7 mouse cellular contexts compared by ENCODE assay signal in genomic region chr1:180269033-180269432, GRCm38 (mm10). TPM values are rescaled to one million over a fixed set of nuclear protein-coding genes. Genes with fewer than 3 reads are reported as not detected.
DNase-seq lines count a peak whose midpoint lies in the region; ATAC-seq and TF ChIP-seq lines count a peak whose summit lies in the region.

No protein-coding gene starts in this region.

- intact Hi-C loops in left cerebral cortex, postnatal 36 days (cut with DNase I), result loop anchor here (5.0 kb wide), 4 partner anchors 63 to 498 kb away; partner anchors contain the start of genes Itpkb and Parp1

- peaks cover 16% of the 10 kb centered on the region for H3K4me1 ChIP-seq in heart, embryonic 12.5 days (replicated peaks)
- 0 out of 2 replicates have a peak, but pooled peaks cover 2% of the 10 kb centered on the region for H3K4me1 ChIP-seq in lung, embryonic 14.5 days (ENCODE audit: insufficient read depth)
- no peaks in the 10 kb centered on the region for H3K4me1 ChIP-seq in lung, postnatal 0 days (ENCODE audit: insufficient read depth, low read depth, low read length)
- no peaks in the 10 kb centered on the region; the same call in 1 of the 2 replicates for H3K4me1 ChIP-seq in brown adipose tissue, adult 24 weeks (ENCODE audit: control insufficient read depth, insufficient read depth, insufficient read length, low read length)
- peaks cover 16% of the 10 kb centered on the region for H3K4me1 ChIP-seq in limb, embryonic 10.5 days

- H3K4me2 ChIP-seq in heart, embryonic 12.5 days, result no peak overlapping the region
- H3K4me2 ChIP-seq in lung, embryonic 14.5 days, result no peak overlapping the region
- no peak overlapping the region for H3K4me2 ChIP-seq in lung, postnatal 0 days (replicated peaks; ENCODE audit: low read depth, low read length)

- no peak overlapping the region for H3K4me3 ChIP-seq in heart, embryonic 12.5 days
- H3K4me3 ChIP-seq in lung, embryonic 14.5 days (ENCODE audit: low read depth, low read length), result no peak overlapping the region
- no peak overlapping the region for H3K4me3 ChIP-seq in lung, postnatal 0 days (ENCODE audit: low read depth, low read length)
- H3K4me3 ChIP-seq in brown adipose tissue, adult 24 weeks (ENCODE audit: insufficient read depth, low read depth, low read length), result no peak overlapping the region
- no peak overlapping the region for H3K4me3 ChIP-seq in limb, embryonic 10.5 days

- no peaks in the 10 kb centered on the region for H3K9me3 ChIP-seq in heart, embryonic 12.5 days (replicated peaks)
- H3K9me3 ChIP-seq in lung, embryonic 14.5 days (ENCODE audit: low read depth, low read length), result no peaks in the 10 kb centered on the region
- H3K9me3 ChIP-seq in lung, postnatal 0 days (ENCODE audit: low read length), result no peaks in the 10 kb centered on the region
- H3K9me3 ChIP-seq in limb, embryonic 10.5 days (replicated peaks), result no peaks in the 10 kb centered on the region

- H3K27me3 ChIP-seq in heart, embryonic 12.5 days (replicated peaks), result peaks cover 15% of the 10 kb centered on the region; the same call in 1 of the 2 replicates
- H3K27me3 ChIP-seq in lung, embryonic 14.5 days (ENCODE audit: insufficient read depth, low read length), result no peaks in the 10 kb centered on the region
- no peaks in the 10 kb centered on the region for H3K27me3 ChIP-seq in lung, postnatal 0 days (replicated peaks; ENCODE audit: insufficient read depth, low read length)
- H3K27me3 ChIP-seq in limb, embryonic 10.5 days (ENCODE audit: low read depth, poor library complexity, severe bottlenecking), result peaks cover 18% of the 10 kb centered on the region

- H3K9ac ChIP-seq in heart, embryonic 12.5 days, result no peak overlapping the region; the same call in 1 of the 2 replicates
- H3K9ac ChIP-seq in lung, embryonic 14.5 days, result no peak overlapping the region
- no peak overlapping the region for H3K9ac ChIP-seq in lung, postnatal 0 days (replicated peaks; ENCODE audit: low read depth)

- DNase-seq in heart, postnatal 4 days, result no peak
- DNase-seq in lung, embryonic 14.5 days, result no peak
- no peak for DNase-seq in lung, postnatal 0 days (ENCODE audit: low spot score)
- DNase-seq in limb, embryonic 10.5 days (ENCODE audit: low spot score), result no peak
- no peak for DNase-seq in left cerebral cortex, postnatal 36 days (ENCODE audit: low spot score in 2 of 2)

- WGBS in heart, embryonic 12.5 days, result 78% methylated on average over 2 of the region's 2 CpGs
- 84% methylated on average over 2 of the region's 2 CpGs for WGBS in lung, embryonic 14.5 days
- 92% methylated on average over 2 of the region's 2 CpGs for WGBS in lung, postnatal 0 days
- 92% methylated on average over 2 of the region's 2 CpGs for WGBS in limb, embryonic 10.5 days

- H3K27ac ChIP-seq in heart, embryonic 12.5 days (ENCODE audit: poor library complexity, severe bottlenecking), result no peak overlapping the region
- no peak overlapping the region for H3K27ac ChIP-seq in lung, embryonic 14.5 days (ENCODE audit: low read depth)
- no peak overlapping the region for H3K27ac ChIP-seq in lung, postnatal 0 days (ENCODE audit: low read length)
- peak overlapping the region; percentile 45 for H3K27ac ChIP-seq in brown adipose tissue, adult 24 weeks (replicated peaks; ENCODE audit: low read depth, low read length)
- H3K27ac ChIP-seq in limb, embryonic 10.5 days, result peak overlapping the region; percentile 68

- no peak for TF ChIP-seq EP300 in lung, postnatal 0 days (IDR thresholded peaks at IDR 0.05)

- no peaks in the 10 kb centered on the region for H3K36me3 ChIP-seq in heart, embryonic 12.5 days
- no peaks in the 10 kb centered on the region for H3K36me3 ChIP-seq in lung, embryonic 14.5 days (ENCODE audit: insufficient read depth)
- H3K36me3 ChIP-seq in lung, postnatal 0 days (ENCODE audit: insufficient read depth, low read length), result no peaks in the 10 kb centered on the region
- H3K36me3 ChIP-seq in limb, embryonic 10.5 days, result no peaks in the 10 kb centered on the region

- no peak for TF ChIP-seq CTCF in lung, embryonic 14.5 days (IDR thresholded peaks at IDR 0.05; ENCODE audit: low read depth)
- TF ChIP-seq CTCF in lung, postnatal 0 days (IDR thresholded peaks at IDR 0.05), result no peak

- 0 out of 2 replicates have a peak, but pooled peaks have one; percentile 29 for ATAC-seq in heart, embryonic 12.5 days (ENCODE audit: insufficient number of reproducible peaks, low FRiP score)
- ATAC-seq in lung, embryonic 14.5 days (ENCODE audit: insufficient read depth), result 0 out of 2 replicates have a peak, but pooled peaks have one; percentile 22
- ATAC-seq in lung, postnatal 0 days, result no peak

RNA-seq across cellular contexts. Expression of gene Psen2, which starts 5.8 kb away (rescaled TPM):
- 13.8 and 15.1 TPM in 2 replicates for polyA plus RNA-seq in heart, embryonic 12.5 days (2016; fragmentation: Nextera tagmentation; extraction: Ambion mirVana)
- total RNA-seq in heart, postnatal 4 days (2021), result 10 to 100 TPM; 12.5 to 12.7 TPM
- 7.9 and 9.8 TPM in 2 replicates for polyA plus RNA-seq in lung, embryonic 14.5 days (2014; fragmentation: Nextera tagmentation; extraction: Ambion mirVana)
- polyA plus RNA-seq in lung, postnatal 0 days (2015; fragmentation: Nextera tagmentation; extraction: Ambion mirVana), result 25.1 and 26.4 TPM in 2 replicates
- polyA plus RNA-seq in brown adipose tissue, adult 24 weeks (2012; ENCODE audit: insufficient read depth, insufficient read length, missing spikeins), result 11.6 and 17.9 TPM in 2 replicates
- 6.7 and 7.1 TPM in 2 replicates for polyA plus RNA-seq in limb, embryonic 10.5 days (2016; fragmentation: Nextera tagmentation; extraction: Ambion mirVana)
- 10 to 100 TPM; 19.3 to 20.0 TPM for total RNA-seq in left cerebral cortex, postnatal 36 days (2021)

Comparison
In these comparisons a context has a peak if more than half of its experiments do, and no peak if none do; other contexts are left out.
1. H3K27ac ChIP-seq: peak in brown adipose tissue, adult 24 weeks (single experiment) and limb, embryonic 10.5 days (single experiment); none in heart, embryonic 12.5 days (single experiment), lung, embryonic 14.5 days (single experiment) and lung, postnatal 0 days (single experiment).